Mouse (Mus musculus): Measurements from ENCODE around the gene Pax2.

The Pax2 gene

DNA sequence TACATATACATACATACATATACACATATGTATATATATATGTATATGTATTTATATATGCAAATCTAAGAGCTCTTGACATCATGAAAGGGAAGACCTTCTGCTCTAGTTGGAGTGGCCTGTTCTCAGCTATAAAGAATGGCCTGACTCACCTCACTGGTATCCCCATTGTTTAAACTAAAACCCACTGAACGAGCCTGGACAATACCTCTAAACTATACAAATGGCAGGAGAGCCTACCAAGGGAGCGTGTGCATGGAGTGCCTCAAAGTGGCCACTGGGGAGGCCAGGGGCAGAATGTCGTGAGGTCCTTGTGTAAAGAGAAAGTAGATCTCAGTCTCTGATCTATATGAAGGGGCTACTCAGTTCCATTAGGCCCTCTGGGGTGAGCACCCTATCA is 26.1 kb downstream of the Pax2 start:
- no peak for DNase-seq (ENCODE audit: low spot score in 2 of 2)

DNA sequence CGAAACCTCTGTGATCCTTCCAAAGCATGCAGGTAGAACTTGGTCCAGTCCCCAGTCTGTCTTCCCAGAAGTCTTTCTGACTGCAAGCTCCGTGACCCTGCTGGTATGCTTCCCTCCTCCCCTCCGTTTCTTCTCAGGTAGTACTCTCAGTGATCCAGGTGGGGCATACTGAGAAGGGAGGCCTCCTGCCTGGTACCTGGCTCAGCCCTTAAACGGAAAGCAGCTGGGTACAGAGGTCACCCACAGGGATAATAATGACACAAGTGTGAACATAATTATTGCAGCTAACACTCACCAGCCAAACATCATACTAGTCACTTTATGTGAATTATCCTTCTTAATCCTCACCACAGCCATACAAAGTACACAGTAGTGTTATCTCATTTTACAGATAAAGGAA is 28.5 kb downstream of the Pax2 start:
- DNase-seq (ENCODE audit: low spot score in 2 of 2): no peak

DNA sequence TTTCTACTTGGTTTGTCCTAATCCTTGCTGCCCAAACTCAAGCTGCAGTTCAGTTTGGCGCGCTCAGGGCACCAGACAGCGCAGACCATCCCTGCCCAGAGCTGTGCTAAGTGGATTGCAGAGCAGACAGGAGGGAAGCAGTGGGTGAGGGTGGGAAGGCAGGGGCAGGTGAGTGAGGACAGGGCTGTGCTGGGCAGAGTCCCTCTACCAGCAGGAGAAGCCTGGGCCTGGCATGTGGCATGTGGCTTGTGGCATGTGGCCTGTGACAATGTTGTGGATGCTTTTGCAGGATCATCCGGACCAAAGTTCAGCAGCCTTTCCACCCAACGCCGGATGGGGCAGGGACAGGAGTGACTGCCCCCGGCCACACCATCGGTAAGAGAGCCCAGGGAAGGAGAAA is 32.6 kb downstream of the Pax2 start:
- DNase-seq (ENCODE audit: low spot score in 2 of 2): no peak

- DNase-seq (ENCODE audit: low spot score in 2 of 2): no peak
Observed at GRCm38 (mm10) chr19:44791981-44792380, 36.1 kb downstream of the Pax2 start.

- no peak for DNase-seq (ENCODE audit: low spot score in 2 of 2)
Observed at GRCm38 (mm10) chr19:44797110-44798060, 41.5 kb downstream of the Pax2 start.

DNA sequence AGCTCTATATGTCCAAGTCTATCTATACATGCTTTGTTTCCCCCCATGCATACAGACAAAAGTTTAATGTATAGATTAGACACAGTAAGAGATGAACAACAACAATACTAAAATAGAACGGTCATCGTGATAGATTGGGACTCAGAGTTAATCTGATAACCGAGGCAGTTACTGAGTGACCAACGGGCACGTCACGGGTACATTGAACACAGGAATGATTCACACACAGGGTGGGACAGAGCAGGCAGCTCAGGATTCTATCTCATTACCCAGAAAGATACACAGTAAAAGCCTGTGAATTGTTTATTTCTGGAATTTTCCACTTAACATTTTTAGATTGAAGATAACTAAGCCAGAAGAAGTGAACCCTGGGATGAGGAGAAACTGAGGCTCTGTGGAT is 42.9 kb downstream of the Pax2 start:
- no peak for DNase-seq (ENCODE audit: low spot score in 2 of 2)

GRCm38 (mm10) chr19:44799156-44799555 is 43.3 kb downstream of the Pax2 start:
- no peak for DNase-seq (ENCODE audit: low spot score in 2 of 2)

GRCm38 (mm10) chr19:44800327-44800726 is 44.5 kb downstream of the Pax2 start:
- no peak for DNase-seq (ENCODE audit: low spot score in 2 of 2)

GRCm38 (mm10) chr19:44808734-44809133 is 52.9 kb downstream of the Pax2 start:
- no peak for DNase-seq (ENCODE audit: low spot score in 2 of 2)

DNA sequence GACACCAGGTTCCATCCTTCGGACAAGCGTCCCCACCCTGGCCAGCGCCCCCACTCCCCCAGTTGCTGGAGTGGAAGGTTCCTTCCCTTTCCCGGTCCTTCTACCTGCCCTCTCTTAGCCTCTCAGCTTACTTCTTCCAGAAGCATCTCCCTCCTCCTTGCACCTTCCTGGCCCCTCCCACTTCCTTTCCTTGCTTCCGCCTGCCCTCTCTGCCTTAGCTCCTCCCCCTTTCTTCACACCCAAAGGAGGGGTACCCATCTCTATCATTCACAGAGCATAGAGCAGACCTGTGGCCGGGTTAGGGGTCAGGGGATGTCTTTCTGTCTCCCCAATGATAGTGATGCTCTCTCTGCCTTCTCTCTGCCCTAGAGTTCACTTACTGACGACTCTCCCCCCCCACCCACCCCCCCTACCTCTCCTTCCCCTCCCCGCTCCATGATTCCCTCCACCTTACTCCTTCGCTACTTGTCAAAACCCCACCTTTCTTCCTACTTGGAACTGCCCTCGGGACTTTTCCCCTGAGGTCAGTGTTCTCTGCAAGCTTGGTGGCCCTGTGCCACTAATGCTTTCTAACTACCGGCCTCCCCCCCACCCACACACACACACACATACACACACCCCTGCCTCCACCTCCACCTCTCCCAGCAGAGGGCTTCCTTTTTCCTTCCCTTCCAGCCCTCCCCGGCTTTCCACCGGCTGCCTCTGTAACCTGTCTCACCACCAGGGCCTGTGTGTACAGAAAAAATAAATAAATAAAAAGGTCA is 57.0 kb downstream of the Pax2 start:
- DNase-seq (ENCODE audit: low spot score in 2 of 2): no peak

- DNase-seq (ENCODE audit: low spot score in 2 of 2): no peak
Observed at GRCm38 (mm10) chr19:44815111-44815510, 59.3 kb downstream of the Pax2 start.

DNA sequence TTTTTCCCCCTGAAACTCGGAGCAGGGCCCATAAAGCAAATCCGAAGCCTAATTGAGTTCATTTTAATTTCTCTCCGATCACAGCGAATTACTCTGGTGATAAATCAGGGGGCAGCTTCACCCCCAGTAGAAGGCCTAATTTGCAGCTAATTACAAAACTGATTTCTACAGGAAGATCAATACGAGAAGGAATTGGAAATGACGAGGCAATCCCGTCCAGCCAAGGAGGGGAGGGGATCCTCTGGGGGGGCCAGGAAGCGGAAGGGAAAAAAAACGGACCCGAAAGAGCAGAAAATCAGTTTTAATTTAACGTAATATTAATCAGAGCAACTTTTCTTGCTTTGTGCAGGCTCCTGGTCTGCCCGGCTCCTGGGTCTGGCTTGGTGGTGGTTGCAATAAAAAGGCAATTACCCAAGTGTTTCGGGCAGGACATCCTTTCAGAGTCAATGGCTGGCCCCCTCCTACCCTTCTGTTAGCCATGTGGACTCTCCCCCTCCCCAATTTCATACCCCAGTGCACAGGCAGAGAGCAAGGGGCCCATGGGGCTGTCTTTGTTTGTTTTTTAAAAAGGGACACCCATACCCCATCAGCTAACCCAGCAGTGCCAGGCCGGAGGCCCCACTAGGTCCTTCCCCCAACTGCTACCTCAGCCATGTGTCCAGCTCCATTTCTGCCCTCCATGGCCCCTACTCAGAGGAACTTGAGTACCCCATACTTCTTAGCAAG is 61.7 kb downstream of the Pax2 start:
- DNase-seq (ENCODE audit: low spot score in 2 of 2): no peak

DNA sequence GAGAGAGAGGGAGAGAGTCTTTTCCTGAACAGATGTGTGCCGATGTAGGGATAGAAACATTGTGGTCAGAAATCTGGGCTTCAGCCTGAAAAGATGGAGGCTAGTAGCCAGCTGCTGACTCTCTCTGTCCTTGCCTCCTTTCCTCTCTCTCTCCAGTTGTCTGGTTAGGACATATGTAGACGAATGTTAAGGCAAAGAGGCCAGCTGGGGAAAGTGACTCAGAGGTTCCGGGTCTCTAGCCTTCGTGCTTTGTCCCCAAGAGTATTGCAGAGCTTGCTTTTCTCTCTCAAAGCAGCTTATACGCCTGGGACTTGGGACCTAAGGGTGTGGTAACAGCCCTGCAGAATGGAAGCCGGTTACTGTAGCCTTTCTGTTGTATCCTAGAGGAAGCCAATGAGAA is 62.8 kb downstream of the Pax2 start:
- no peak for DNase-seq (ENCODE audit: low spot score in 2 of 2)

DNA sequence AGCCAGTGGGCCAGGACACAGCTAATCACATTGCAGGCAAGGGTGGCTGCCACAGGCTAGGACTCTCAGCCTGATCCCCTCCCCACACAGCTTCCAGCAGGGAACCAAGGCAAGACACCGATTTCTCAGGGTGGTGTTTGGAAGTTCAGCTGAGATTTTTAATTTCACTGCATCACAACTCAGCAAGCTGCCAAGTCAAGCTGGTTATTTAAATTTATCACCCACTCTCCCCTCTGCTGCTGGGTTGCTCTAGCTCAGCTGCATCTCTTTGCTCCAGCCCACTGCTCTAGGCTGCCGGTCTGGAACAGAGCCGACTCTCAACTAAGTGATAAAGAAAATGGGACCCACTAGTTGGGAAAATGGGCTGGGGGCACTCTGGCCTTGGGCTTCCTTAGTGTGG is 65.7 kb downstream of the Pax2 start:
- no peak for DNase-seq (ENCODE audit: low spot score in 2 of 2)

- no peak for DNase-seq (ENCODE audit: low spot score in 2 of 2)
Observed at GRCm38 (mm10) chr19:44822295-44822694, 66.5 kb downstream of the Pax2 start.

DNA sequence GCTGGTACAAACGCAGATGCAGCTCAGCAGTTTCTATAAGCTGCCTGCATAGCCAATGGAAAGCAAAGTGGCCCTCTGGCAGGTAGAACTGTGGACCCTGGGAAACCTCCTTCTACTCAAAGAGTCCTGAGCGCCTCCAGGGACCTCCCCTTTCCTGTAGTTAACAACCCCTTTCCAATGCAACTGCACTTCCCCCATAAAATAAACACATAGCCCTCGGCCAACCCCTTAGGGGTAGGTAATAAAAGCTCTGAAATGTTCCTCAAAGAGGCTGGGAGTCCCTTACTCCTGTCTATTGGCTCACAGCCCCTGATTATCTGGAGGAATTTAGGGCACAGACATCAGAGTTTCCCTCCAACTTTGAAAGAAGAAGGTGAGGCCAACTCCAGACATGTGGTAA is 67.8 kb downstream of the Pax2 start:
- no peak for DNase-seq (ENCODE audit: low spot score in 2 of 2)

GRCm38 (mm10) chr19:44825216-44825768 is 69.4 kb downstream of the Pax2 start:
- no peak for DNase-seq (ENCODE audit: low spot score in 2 of 2)

GRCm38 (mm10) chr19:44825819-44826218 is 70.0 kb downstream of the Pax2 start:
- no peak for DNase-seq (ENCODE audit: low spot score in 2 of 2)

DNA sequence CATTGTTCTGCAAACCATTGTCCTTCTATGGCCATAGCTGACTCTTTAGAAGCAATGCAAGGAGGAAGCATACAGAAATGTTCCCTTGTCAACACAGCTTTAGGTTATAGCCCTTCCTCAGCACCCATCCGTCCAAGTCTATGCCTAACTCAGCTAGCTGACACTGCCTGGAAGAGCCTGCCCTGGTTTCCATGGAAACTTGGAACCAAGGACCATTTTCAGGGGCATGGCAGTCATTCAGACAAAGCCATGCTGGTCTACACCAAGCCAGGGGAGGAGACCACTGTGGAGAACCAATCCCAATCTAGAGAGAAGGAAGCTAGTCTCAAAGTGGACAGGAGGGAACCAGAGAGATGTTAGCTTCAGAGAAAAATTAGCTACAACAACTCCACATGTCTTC is 77.5 kb downstream of the Pax2 start:
- DNase-seq (ENCODE audit: low spot score in 2 of 2): no peak

DNA sequence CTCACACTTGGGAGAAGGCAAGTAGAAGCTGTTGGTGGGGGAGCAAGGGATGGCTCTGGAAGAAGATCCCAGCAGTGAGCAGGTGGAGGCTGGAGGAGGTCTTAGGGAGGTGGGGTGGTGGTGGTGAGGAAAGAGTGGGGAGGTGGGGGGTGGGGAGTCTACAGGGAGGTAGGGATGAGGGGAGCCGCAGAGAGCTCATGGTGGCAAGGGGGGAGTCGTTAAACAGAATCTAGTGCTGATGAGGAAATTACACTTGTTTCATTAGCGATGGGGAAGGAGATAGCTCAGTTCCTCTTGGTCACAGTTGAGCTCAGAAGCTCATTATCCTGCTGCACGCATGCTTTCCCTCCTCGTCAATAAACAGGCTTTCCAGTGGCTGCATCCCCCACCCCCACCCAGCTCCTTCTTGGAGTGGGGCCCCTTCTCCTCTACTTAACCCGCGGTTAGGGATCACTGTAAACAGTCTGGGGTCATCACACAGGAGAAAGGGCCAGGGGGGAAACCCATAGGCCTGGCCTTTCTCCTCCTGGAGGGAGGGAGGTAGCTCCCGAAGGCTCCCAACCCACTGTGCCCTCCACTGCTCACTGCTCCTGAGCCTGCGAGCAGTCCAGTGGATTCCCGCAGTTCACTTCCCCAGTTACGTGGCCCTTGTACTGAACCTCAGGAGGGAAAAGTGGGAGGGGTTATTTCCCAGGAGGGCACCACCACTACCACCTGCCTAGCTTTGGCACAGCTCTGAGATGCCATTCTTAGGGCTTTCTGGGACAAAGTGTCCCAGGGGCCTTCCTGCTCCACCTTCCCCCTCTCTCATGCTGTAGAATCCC is 78.6 kb downstream of the Pax2 start:
- DNase-seq (ENCODE audit: low spot score in 2 of 2): no peak
